Mouse (Mus musculus): ENCODE data around the gene Nrg3. TPM values are rescaled to one million over a fixed set of nuclear protein-coding genes. Genes with fewer than 3 reads are reported as not detected.

Gene Nrg3
- polyA plus RNA-seq, 1 experiment from 2014 or later = 0.03 TPM

- no peak for DNase-seq (ENCODE audit: low spot score)
Measured at GRCm38 (mm10) chr14:38320619-38321340, 1152.1 kb downstream of the Nrg3 start.

Small RNAs within 50 kb of the gene (microRNA-seq; reads per million reads assigned to microRNA genes)
- not detected for gene Gm27332 (ENCODE audit: borderline number of aligned reads)
